Mouse (Mus musculus) megakaryocyte, embryonic 14.5 days (primary cell): Measurements from ENCODE around the gene Hsdl2.

Source experiments
- FLI1 ChIP-seq: IDR thresholded peaks from 2 replicates; pipeline ENCODE4 v1.6.1; 2012; ENCODE audit warnings: low read length, inconsistent platforms, mixed read lengths
- GATA1 ChIP-seq: IDR thresholded peaks from 3 replicates; pipeline ENCODE4 v1.6.1; 2012; ENCODE audit warnings: mixed read lengths, low read length, inconsistent platforms, borderline replicate concordance

DNA sequence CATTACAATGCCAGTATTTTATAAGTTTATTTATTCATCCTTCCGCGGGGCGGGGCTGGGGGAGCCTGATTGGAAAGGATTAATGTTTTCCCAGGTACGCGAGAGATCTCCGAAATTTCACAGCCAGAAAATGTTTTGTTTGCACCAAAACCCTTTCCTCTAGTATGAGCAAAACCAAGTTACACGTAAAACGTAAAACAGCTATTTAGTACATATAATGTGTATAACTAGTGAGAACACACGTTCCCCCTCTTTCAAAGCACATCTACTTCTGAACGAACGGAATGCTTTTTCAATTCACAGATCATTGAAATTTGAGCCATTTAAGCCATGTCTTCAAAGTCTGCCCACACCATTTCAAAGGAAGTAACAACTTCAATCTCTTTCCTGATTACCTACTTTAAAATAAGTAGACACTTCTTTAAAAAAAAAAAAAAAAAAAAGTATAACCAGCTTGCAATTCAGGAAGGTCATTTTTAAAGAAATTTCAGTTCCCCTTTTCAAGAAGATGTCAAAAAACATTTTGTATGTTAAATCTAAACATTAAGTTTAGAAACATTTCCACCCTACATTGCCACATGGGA, 31.3 kb upstream of the Hsdl2 start:
- no peak for TF ChIP-seq GATA1
- TF ChIP-seq FLI1: no peak
